Mouse (Mus musculus): ENCODE measurements at regions not wholly inside any gene's neighbourhood (a gene's known extent, or its start where the extent isn't known, plus 50 kb on each side); places are given as distances from the start of the nearest gene placed in this dataset.

DNA sequence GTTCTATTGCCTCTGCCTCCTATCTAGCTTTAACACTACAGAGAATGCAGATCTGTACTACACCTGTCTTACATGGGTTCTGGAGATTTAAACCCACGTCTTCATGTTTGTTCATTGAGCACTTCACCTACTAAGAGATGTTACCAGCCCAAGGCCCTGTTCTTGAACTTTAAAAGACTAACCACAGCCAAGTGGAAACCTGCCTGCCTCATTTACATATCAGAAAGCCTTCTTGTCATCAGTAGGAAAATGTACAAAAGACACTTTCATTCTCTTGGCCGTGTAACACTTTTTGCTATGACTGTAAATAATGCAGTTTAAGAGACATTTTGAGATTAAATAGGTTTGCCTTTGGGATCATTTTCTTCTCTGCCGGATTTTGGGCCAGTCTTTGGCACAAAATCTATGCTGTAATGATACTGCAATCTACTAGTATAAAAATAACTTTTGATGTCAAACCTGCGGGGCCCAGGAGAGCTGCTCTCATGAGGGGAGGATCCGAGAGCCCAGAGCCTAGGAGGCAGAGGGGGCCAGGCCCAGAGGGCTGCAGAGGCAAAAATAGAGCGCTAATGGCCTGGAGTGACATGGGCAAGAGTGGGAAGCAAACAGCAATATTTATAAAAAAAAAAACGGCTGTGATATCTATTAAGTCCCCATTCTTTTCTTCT lies 318.4 kb upstream of the Myo3a start:
- DNase-seq, result no peak

DNA sequence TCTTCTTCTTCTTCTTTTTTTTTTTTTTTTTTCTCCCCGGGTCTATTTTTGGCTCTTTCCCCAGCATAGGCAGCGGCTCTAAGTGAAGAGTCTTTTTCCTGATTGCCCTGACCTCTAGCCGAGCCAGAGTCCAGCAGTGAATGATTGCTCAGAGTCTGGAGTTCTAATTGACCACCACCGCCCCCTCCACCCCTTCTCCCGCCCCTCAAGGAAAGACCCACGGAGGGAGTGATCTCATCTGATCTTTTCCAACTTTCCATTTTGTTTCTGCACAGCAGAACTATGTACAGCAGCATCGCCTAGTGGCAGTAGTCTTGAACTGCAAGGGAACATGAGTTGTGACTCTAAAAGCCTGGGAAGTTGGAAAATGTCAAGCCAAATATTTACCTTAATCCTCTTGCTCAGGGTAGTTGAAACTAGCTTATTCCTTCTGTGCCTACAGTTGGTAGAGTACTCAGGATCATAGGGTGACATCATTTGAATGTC lies 317.8 kb upstream of the Myo3a start:
- DNase-seq, result peak; percentile 75

DNA sequence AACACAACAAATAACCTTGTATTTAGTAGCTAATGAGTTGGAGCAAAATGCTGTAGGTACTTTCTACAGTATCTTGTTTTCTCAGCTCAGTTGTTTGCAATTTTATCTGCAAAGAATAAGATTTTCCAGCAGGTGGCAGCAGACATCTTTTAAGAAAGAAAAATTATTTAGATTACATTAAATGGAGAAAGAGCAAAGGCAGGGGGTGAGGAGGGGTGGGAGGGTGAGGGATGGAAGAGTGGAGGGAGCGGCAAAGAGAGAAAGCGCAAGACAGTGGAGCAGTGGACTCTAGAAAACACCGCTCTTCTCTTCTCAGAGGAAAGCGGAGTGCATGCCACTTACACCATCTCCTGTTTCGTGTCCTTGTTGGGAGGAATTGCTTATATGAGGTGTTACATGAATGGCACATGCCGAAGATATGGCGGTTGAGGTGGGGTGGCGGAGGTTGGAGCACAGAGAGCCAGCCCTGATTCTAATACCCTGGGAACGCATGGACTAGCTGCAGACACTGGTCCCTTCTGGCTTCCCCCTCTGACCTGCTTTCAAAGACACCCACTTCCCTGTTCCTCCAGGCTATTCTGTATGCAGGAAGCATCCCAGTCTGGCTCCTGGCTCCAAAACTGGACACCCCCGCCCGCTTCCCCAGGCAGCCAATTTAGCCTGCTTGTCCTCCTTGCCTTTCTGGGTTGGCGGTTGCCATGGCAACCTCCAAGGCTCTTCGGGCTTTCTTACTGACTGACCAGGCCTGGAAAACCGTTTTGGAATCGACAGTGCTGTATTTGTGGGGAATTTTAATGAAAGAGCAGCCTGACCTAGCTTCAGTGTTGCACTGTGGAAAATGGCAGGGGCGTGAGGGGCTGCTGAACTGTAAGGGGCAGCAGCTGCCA lies 309.3 kb upstream of the Myo3a start:
- DNase-seq, result peak; percentile 95

DNA sequence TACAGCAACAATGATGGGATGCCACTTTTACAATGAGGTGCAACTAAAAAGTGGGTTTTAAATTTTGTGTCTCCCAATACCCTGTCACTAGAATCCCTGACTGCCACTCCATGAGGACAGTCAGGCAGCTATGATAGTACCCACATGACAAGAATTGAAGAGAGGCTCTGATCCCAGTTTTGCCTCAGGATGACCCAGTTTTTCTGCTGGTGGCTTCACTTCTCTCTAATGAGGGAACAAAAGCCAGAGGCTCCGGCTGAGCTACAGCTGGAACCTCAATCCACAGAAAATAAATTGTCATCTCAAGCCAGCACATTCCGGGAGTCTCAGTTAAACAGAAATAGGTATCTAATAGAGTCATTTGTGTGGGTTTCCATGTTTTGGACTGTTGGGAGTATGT lies 308.2 kb upstream of the Myo3a start:
- peak; percentile 19 for DNase-seq

- no peak for DNase-seq
Observed at GRCm38 (mm10) chr2:21927656-21928055, 299.6 kb upstream of the Myo3a start.

GRCm38 (mm10) chr2:21939993-21940392 lies 287.3 kb upstream of the Myo3a start:
- no peak for DNase-seq

GRCm38 (mm10) chr2:21940797-21941487 lies 286.4 kb upstream of the Myo3a start:
- peak; percentile 45 for DNase-seq

- DNase-seq, result no peak
Observed at GRCm38 (mm10) chr2:21941488-21942000, 285.8 kb upstream of the Myo3a start.

- no peak for DNase-seq
Observed at GRCm38 (mm10) chr2:21943676-21944075, 283.6 kb upstream of the Myo3a start.

DNA sequence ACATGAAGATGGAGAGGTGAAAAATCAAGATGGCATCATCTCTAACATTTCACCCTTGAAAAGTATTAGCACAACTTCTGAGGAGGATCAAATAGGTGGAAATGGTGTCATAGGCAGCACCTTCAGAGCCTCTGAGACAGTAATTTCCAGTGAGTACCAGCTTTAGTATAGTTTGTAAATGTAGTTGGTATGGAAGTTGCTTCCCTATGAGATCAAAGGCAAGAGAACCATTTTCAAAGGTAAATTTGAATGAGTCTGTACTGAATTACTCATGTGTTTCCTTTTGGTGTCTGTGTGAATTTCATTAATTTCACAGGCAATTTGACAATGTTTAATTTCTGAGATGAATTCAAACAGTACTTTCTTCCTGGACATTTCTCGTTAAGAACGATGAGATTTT lies 280.8 kb upstream of the Myo3a start:
- no peak for DNase-seq

- DNase-seq, result peak; percentile 42
Observed at GRCm38 (mm10) chr2:21951279-21951678, 276.0 kb upstream of the Myo3a start.

GRCm38 (mm10) chr2:21956112-21956963 lies 271.0 kb upstream of the Myo3a start:
- no peak for DNase-seq

DNA sequence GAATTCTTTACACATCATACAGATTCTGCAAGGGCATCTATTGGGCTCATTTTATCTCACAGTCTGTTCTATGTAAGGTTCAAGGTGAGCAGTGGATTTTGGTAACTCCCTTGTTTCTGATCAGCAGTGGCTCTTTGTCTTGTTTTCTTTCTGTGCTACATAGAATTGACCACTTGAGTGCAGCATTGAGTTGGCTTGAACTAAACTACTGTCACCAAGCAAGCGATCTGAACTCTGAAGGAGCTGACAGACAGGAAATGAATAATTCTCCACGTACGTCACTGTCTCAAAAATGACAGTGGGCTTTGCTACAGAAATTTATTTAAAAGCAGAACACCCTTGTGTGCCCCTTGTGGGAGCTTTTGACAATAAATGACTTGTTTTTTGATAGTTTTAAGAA lies 268.9 kb upstream of the Myo3a start:
- peak; percentile 64 for DNase-seq

GRCm38 (mm10) chr2:21958802-21959201 lies 268.5 kb upstream of the Myo3a start:
- no peak for DNase-seq

GRCm38 (mm10) chr2:21963343-21964026 lies 263.8 kb upstream of the Myo3a start:
- DNase-seq, result no peak

DNA sequence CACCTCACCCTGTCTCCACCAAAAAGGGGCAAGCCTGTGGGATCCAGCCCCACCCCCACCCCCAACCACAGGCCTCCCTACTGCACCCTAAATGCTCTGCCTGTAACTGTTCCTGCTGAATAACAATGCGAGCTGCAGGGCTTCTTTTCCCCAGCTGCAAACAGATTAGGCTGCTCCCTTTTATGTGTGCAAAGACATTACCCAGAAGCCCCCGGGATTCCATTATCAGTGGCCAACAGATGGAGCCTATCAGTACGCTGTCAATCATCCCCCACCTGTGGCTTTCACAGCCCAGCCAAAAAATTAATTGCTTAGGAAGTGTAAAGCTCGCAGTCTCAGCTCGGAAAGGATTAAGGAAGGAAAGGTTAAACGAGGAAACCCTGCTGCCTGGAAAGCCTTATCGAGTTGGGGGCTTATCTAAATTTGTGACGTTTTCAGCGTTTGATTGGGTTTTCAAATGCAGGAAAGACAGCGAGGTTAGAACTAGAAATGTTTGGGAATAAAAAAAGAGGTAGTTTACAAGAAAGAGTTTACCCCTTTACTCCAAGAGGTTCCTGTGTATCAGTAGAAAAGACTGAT lies 263.2 kb upstream of the Myo3a start:
- DNase-seq, result no peak

DNA sequence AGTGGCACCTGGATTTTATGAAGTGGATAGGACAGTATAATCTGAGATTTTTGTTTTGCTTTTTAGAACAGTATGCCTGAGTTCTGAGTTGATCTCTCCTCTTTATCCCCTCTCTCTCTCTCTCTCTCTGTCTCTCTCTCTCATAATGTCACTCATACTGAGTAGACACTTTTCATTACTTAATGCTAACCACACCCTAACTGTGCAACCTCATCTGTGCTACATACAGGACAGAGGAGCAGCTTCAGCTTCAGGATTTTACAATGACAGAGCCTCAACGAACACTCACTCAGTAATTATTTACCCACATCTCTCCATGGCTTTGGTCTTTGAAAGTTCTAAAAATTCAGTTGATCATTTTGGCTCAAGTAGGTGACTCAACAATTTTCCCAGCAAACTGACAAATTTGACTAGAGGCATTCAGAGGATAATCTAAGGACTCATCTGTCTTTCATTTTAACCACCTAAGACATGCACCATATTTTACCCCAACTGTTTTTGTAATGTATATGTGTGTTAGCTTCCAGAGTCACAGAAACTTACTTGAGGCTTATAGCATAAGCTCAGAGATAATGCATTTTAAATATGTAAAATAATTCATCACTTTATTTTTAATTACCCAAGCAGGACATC lies 256.4 kb upstream of the Myo3a start:
- no peak for DNase-seq

GRCm38 (mm10) chr2:21974599-21974998 lies 252.7 kb upstream of the Myo3a start:
- DNase-seq, result no peak

- no peak for DNase-seq
Observed at GRCm38 (mm10) chr2:21975547-21975946, 251.8 kb upstream of the Myo3a start.

- DNase-seq, result no peak
Observed at GRCm38 (mm10) chr2:21976337-21976736, 251.0 kb upstream of the Myo3a start.

GRCm38 (mm10) chr2:21976831-21977230 lies 250.5 kb upstream of the Myo3a start:
- no peak for DNase-seq
